Mouse (Mus musculus): ENCODE results near the gene Tldc2. TPM values are rescaled to one million over a fixed set of nuclear protein-coding genes. Genes with fewer than 3 reads are reported as not detected.

Gene Tldc2
- polyA plus RNA-seq, 1 experiment from 2014 or later: not detected

- Histone ChIP-seq H3K9me3 (no peaks in the 10 kb centered on the region), H3K4me2 (no peak overlapping the region), H3K27me3 (no peaks in the 10 kb centered on the region), H3K4me3 (no peak overlapping the region), H3K27ac (no peak overlapping the region), H3K36me3 (no peaks in the 10 kb centered on the region), H3K4me1 (peaks cover 20% of the 10 kb centered on the region), H3K9ac (no peak overlapping the region)
- 88% methylated on average over 8 of the region's 8 CpGs for WGBS
- ATAC-seq (ENCODE audit: insufficient number of reproducible peaks, low FRiP score, low TSS enrichment, low read depth): no peak
Measured at GRCm38 (mm10) chr2:157081331-157081730, 5.5 kb upstream of the Tldc2 start.

GRCm38 (mm10) chr2:157081960-157082359 is 4.9 kb upstream of the Tldc2 start:
- 32% methylated on average over 7 of the region's 7 CpGs for WGBS
- Histone ChIP-seq H3K36me3 (no peaks in the 10 kb centered on the region), H3K9ac (no peak overlapping the region), H3K4me3 (no peak overlapping the region), H3K4me1 (peaks cover 14% of the 10 kb centered on the region), H3K4me2 (no peak overlapping the region), H3K27ac (no peak overlapping the region), H3K9me3 (no peaks in the 10 kb centered on the region), H3K27me3 (no peaks in the 10 kb centered on the region)
- ATAC-seq (ENCODE audit: insufficient number of reproducible peaks, low FRiP score, low TSS enrichment, low read depth): no peak

- Histone ChIP-seq H3K27me3 (no peaks in the 10 kb centered on the region), H3K4me2 (no peak overlapping the region), H3K4me1 (peaks cover 4% of the 10 kb centered on the region; the same call in 1 of the 2 replicates), H3K9me3 (no peaks in the 10 kb centered on the region), H3K36me3 (no peaks in the 10 kb centered on the region), H3K9ac (no peak overlapping the region), H3K4me3 (no peak overlapping the region), H3K27ac (no peak overlapping the region)
- ATAC-seq (ENCODE audit: insufficient number of reproducible peaks, low FRiP score, low TSS enrichment, low read depth): no peak
- 78% methylated on average over 7 of the region's 7 CpGs for WGBS
Measured at GRCm38 (mm10) chr2:157084831-157085585, 1.8 kb upstream of the Tldc2 start.

GRCm38 (mm10) chr2:157087536-157088317 is 872 bp downstream of the Tldc2 start:
- no peak overlapping the region for H3K27ac ChIP-seq

GRCm38 (mm10) chr2:157092024-157092423 is 5.2 kb downstream of the Tldc2 start:
- 33% methylated on average over 8 of the region's 8 CpGs for WGBS
- no peaks in the 10 kb centered on the region for H3K9me3 ChIP-seq
- H3K9ac ChIP-seq: no peak overlapping the region
- H3K4me3 ChIP-seq: no peak overlapping the region
- no peak for ATAC-seq (ENCODE audit: insufficient number of reproducible peaks, low FRiP score, low TSS enrichment, low read depth)
- H3K4me2 ChIP-seq: no peak overlapping the region
- 0 out of 2 replicates have a peak, but pooled peaks cover 2% of the 10 kb centered on the region for H3K36me3 ChIP-seq
- H3K27ac ChIP-seq: no peak overlapping the region
- peaks cover 12% of the 10 kb centered on the region for H3K4me1 ChIP-seq
- no peaks in the 10 kb centered on the region for H3K27me3 ChIP-seq

More at GRCm38 (mm10) chr2:157087536-157088317, 872 bp downstream of the Tldc2 start:
- ATAC-seq (ENCODE audit: insufficient number of reproducible peaks, low FRiP score, low TSS enrichment, low read depth): no peak
- WGBS: 73% methylated on average over 14 of the region's 14 CpGs
- peaks cover 14% of the 10 kb centered on the region for H3K4me1 ChIP-seq
- no peak overlapping the region for H3K9ac ChIP-seq
- no peak overlapping the region for H3K4me2 ChIP-seq
- H3K9me3 ChIP-seq: no peaks in the 10 kb centered on the region
- H3K27me3 ChIP-seq: no peaks in the 10 kb centered on the region
- no peaks in the 10 kb centered on the region for H3K36me3 ChIP-seq
- H3K4me3 ChIP-seq: no peak overlapping the region

GRCm38 (mm10) chr2:157095005-157095755 is 8.3 kb downstream of the Tldc2 start:
- Histone ChIP-seq H3K4me2 (no peak overlapping the region), H3K4me3 (no peak overlapping the region), H3K27ac (no peak overlapping the region), H3K36me3 (peaks cover 23% of the 10 kb centered on the region), H3K9me3 (no peaks in the 10 kb centered on the region), H3K4me1 (peaks cover 12% of the 10 kb centered on the region), H3K27me3 (no peaks in the 10 kb centered on the region), H3K9ac (no peak overlapping the region)
- WGBS: 65% methylated on average over 9 of the region's 9 CpGs
- ATAC-seq (ENCODE audit: insufficient number of reproducible peaks, low FRiP score, low TSS enrichment, low read depth): no peak

GRCm38 (mm10) chr2:157099532-157100318 is 12.9 kb downstream of the Tldc2 start:
- Histone ChIP-seq H3K4me2 (no peak overlapping the region), H3K9ac (no peak overlapping the region), H3K27me3 (no peaks in the 10 kb centered on the region), H3K9me3 (no peaks in the 10 kb centered on the region), H3K27ac (no peak overlapping the region), H3K4me3 (no peak overlapping the region), H3K36me3 (peaks cover 55% of the 10 kb centered on the region), H3K4me1 (no peaks in the 10 kb centered on the region)
- no peak for ATAC-seq (ENCODE audit: insufficient number of reproducible peaks, low FRiP score, low TSS enrichment, low read depth)
- WGBS: 80% methylated on average over 12 of the region's 12 CpGs

- no peaks in the 10 kb centered on the region for H3K27me3 ChIP-seq
- H3K4me2 ChIP-seq: no peak overlapping the region
- H3K4me1 ChIP-seq: no peaks in the 10 kb centered on the region
- no peaks in the 10 kb centered on the region for H3K9me3 ChIP-seq
- ATAC-seq (ENCODE audit: insufficient number of reproducible peaks, low FRiP score, low TSS enrichment, low read depth): no peak
- H3K9ac ChIP-seq: no peak overlapping the region
- WGBS: 86% methylated on average over 12 of the region's 12 CpGs
- H3K4me3 ChIP-seq: no peak overlapping the region
- H3K27ac ChIP-seq: no peak overlapping the region
- peaks cover 59% of the 10 kb centered on the region for H3K36me3 ChIP-seq
Measured at GRCm38 (mm10) chr2:157100319-157100605, 13.4 kb downstream of the Tldc2 start.

- no peak for ATAC-seq (ENCODE audit: insufficient number of reproducible peaks, low FRiP score, low TSS enrichment, low read depth)
- Histone ChIP-seq H3K4me2 (no peak overlapping the region), H3K4me3 (no peak overlapping the region), H3K9me3 (no peaks in the 10 kb centered on the region), H3K27ac (no peak overlapping the region), H3K4me1 (no peaks in the 10 kb centered on the region), H3K9ac (no peak overlapping the region), H3K27me3 (no peaks in the 10 kb centered on the region), H3K36me3 (peaks cover 61% of the 10 kb centered on the region)
- WGBS: 98% methylated on average over 9 of the region's 9 CpGs
Measured at GRCm38 (mm10) chr2:157101650-157102049, 14.8 kb downstream of the Tldc2 start.

- ATAC-seq (ENCODE audit: insufficient number of reproducible peaks, low FRiP score, low TSS enrichment, low read depth): no peak
- Histone ChIP-seq H3K9me3 (no peaks in the 10 kb centered on the region), H3K9ac (no peak overlapping the region), H3K4me1 (no peaks in the 10 kb centered on the region), H3K4me2 (no peak overlapping the region), H3K36me3 (peaks cover 66% of the 10 kb centered on the region), H3K4me3 (no peak overlapping the region), H3K27ac (no peak overlapping the region), H3K27me3 (no peaks in the 10 kb centered on the region)
- WGBS: 82% methylated on average over 2 of the region's 2 CpGs
Measured at GRCm38 (mm10) chr2:157102256-157102655, 15.4 kb downstream of the Tldc2 start.

GRCm38 (mm10) chr2:157104454-157104853 is 17.6 kb downstream of the Tldc2 start:
- H3K27ac ChIP-seq: no peak overlapping the region
- no peak overlapping the region for H3K4me2 ChIP-seq
- H3K4me3 ChIP-seq: no peak overlapping the region
- WGBS: 86% methylated on average over 8 of the region's 8 CpGs
- H3K27me3 ChIP-seq: no peaks in the 10 kb centered on the region
- H3K4me1 ChIP-seq: no peaks in the 10 kb centered on the region
- ATAC-seq (ENCODE audit: insufficient number of reproducible peaks, low FRiP score, low TSS enrichment, low read depth): no peak
- H3K9me3 ChIP-seq: no peaks in the 10 kb centered on the region
- H3K36me3 ChIP-seq: peaks cover 71% of the 10 kb centered on the region
- no peak overlapping the region for H3K9ac ChIP-seq

Measured in limb, embryonic 15.5 days (tissue).